Mouse (Mus musculus): ENCODE results near the gene Gprc6a. TPM values are rescaled to one million over a fixed set of nuclear protein-coding genes. Genes with fewer than 3 reads are reported as not detected.

The Gprc6a gene
- total and polyA plus RNA-seq, 2 experiments from 2014 or later: not detected

DNA sequence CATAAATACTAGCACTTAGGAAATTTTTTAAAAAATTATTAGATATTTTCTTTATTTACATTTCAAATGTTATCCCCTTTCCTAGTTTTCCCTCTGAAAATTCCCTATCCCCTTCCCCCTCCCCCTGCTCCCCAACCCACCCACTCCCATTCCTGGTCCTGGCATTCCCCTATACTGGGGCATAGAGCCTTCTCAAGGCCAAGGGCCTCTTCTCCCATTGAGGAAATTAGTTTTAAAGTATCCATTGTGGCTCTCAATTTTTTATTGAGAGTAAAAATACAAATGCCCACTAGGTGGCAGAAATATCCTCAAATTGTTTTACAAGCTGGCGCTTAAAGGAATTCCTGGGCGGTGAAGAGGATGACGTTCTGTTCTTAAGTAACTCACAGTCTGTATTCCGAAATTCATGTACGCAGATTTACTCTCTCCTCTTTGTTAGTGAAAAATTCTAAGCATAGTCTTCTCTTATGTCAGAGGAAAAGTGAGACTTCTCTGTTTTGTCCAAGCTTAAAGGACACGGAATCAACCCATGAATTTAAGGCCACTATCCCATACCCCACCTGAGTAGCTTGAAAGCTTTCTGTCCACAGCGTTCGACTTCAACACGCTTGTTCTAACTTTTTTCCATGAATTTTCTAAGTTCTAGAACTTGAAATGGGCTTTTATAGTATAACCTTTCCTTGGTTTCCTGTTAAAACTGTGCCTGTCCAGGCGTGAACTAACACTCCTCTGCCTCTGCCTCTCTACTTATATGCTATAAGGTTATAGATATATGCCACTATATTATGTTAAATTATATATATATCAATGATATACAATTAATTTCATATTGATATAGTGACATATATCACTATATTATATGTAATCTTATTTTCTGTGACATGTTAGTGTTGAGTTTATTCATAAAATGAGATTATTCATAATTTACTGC lies 36.0 kb downstream of the Gprc6a start:
- Histone ChIP-seq H3K9ac (replicated peaks; ENCODE audit: low read depth, low read length) (no peak overlapping the region), H3K4me3 (ENCODE audit: low read depth, low read length) (no peak overlapping the region), H3K4me2 (ENCODE audit: low read depth, low read length) (no peak overlapping the region), H3K9me3 (replicated peaks; ENCODE audit: control insufficient read depth, low read length) (no peaks in the 10 kb centered on the region), H3K4me1 (ENCODE audit: control insufficient read depth, insufficient read depth) (no peaks in the 10 kb centered on the region), H3K27me3 (ENCODE audit: control insufficient read depth, insufficient read depth, low read length) (no peaks in the 10 kb centered on the region), H3K36me3 (replicated peaks; ENCODE audit: control insufficient read depth, insufficient read depth, low read length) (no peaks in the 10 kb centered on the region), H3K27ac (ENCODE audit: low read depth) (no peak overlapping the region)
- 37% methylated on average over 10 of the region's 10 CpGs for WGBS
- peak; percentile 51 for DNase-seq (ENCODE audit: low spot score)
- ATAC-seq (ENCODE audit: insufficient read depth, low read depth): no peak
- peak; percentile 48 for TF ChIP-seq CTCF (IDR thresholded peaks at IDR 0.05; ENCODE audit: low read depth)
- no peak for TF ChIP-seq EP300 (IDR thresholded peaks at IDR 0.05; ENCODE audit: low read depth)

DNA sequence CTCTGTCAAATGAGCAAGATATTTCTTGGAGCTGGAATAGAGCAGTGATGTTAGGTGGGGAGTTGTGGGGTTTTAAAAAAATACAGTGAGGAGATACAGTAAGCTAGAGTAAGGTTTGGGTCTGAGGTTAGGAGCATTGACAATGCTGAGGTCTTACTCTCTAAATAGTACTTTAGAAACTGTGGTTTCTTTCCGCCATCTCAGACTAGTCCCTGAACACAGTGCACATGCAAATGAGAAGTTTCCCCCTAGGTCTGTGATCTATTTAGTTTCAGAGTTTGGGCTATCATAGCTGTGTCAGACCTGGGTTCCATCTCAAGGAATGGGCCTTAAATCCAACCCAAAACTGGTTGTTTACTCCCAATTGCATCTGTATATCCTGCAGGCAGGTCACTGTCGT lies 39.7 kb downstream of the Gprc6a start:
- ATAC-seq (ENCODE audit: insufficient read depth, low read depth) (no peak), DNase-seq (ENCODE audit: low spot score) (no peak)
- Histone ChIP-seq H3K9me3 (replicated peaks; ENCODE audit: control insufficient read depth, low read length) (no peaks in the 10 kb centered on the region), H3K4me3 (ENCODE audit: low read depth, low read length) (no peak overlapping the region), H3K4me1 (ENCODE audit: control insufficient read depth, insufficient read depth) (no peaks in the 10 kb centered on the region), H3K9ac (replicated peaks; ENCODE audit: low read depth, low read length) (no peak overlapping the region), H3K4me2 (ENCODE audit: low read depth, low read length) (no peak overlapping the region), H3K27ac (ENCODE audit: low read depth) (no peak overlapping the region), H3K36me3 (replicated peaks; ENCODE audit: control insufficient read depth, insufficient read depth, low read length) (no peaks in the 10 kb centered on the region), H3K27me3 (ENCODE audit: control insufficient read depth, insufficient read depth, low read length) (no peaks in the 10 kb centered on the region)
- TF ChIP-seq CTCF (IDR thresholded peaks at IDR 0.05; ENCODE audit: low read depth): no peak
- TF ChIP-seq EP300 (IDR thresholded peaks at IDR 0.05; ENCODE audit: low read depth): no peak
- 83% methylated on average over 2 of the region's 2 CpGs for WGBS

DNA sequence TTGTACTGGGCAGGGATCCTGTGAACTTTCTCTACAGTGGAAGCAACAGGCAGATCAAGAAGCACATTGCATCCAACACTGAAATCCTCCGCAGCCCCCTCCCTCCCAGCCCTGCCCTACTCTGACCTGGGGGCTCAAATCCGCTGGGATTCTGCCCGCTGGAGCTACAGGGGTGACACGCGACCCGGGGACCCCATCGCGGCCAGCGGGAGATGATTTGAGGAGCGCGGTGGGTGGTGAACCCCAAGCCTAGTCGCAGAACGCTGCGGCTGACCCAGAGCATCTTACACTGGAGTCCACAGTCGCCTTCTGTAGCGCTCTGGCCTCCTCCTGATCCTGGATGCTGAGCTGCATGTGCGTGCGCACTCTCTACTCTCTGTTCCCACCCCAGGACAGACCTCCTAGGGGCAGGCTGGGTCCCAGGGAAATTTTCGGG lies 41.1 kb downstream of the Gprc6a start, which contains the start of gene Fam162b:
TSS of gene Fam162b (minus strand) at position 379 of the 436 bp plus-strand sequence.
- no peak for ATAC-seq (ENCODE audit: insufficient read depth, low read depth)
- TF ChIP-seq EP300 (IDR thresholded peaks at IDR 0.05; ENCODE audit: low read depth): no peak
- TF ChIP-seq CTCF (IDR thresholded peaks at IDR 0.05; ENCODE audit: low read depth): no peak
- WGBS: 3% methylated on average over 19 of the region's 19 CpGs
- Histone ChIP-seq H3K9me3 (replicated peaks; ENCODE audit: control insufficient read depth, low read length) (no peaks in the 10 kb centered on the region), H3K27ac (ENCODE audit: low read depth) (no peak within 1 kb of the TSS), H3K9ac (replicated peaks; ENCODE audit: low read depth, low read length) (no peak within 1 kb of the TSS), H3K4me3 (ENCODE audit: low read depth, low read length) (peak within 1 kb of the TSS; percentile 21), H3K36me3 (replicated peaks; ENCODE audit: control insufficient read depth, insufficient read depth, low read length) (no peaks in the 10 kb centered on the region), H3K27me3 (ENCODE audit: control insufficient read depth, insufficient read depth, low read length) (no peaks in the 10 kb centered on the region), H3K4me2 (ENCODE audit: low read depth, low read length) (peak within 1 kb of the TSS; percentile 58), H3K4me1 (ENCODE audit: control insufficient read depth, insufficient read depth) (no peaks in the 10 kb centered on the region)
- no peak for DNase-seq (ENCODE audit: low spot score)

DNA sequence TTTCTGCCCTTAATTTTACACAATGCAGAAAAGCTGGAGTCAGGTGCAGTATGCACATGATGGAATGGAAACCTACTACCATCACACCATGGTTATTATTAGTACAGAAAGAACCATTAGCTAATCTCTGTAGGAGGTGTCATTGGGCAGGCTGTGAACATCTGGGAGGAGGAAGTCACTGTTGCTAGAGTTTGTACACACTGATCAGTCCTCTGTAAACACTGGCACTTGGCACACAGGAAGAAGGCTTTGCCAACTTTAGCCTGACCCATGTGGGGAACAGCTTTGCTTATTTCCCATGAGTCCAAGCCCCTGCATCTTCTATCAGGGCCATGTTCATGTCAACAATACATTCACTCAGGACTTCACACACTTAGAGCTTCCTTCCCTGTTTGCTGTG lies 46.3 kb downstream of the Gprc6a start:
- no peak overlapping the region for H3K4me2 ChIP-seq (ENCODE audit: low read depth, low read length)
- TF ChIP-seq CTCF (IDR thresholded peaks at IDR 0.05; ENCODE audit: low read depth) (no peak), EP300 (IDR thresholded peaks at IDR 0.05; ENCODE audit: low read depth) (no peak)
- no peaks in the 10 kb centered on the region for H3K4me1 ChIP-seq (ENCODE audit: control insufficient read depth, insufficient read depth)
- H3K36me3 ChIP-seq (replicated peaks; ENCODE audit: control insufficient read depth, insufficient read depth, low read length): no peaks in the 10 kb centered on the region
- no peaks in the 10 kb centered on the region for H3K9me3 ChIP-seq (replicated peaks; ENCODE audit: control insufficient read depth, low read length)
- no peaks in the 10 kb centered on the region for H3K27me3 ChIP-seq (ENCODE audit: control insufficient read depth, insufficient read depth, low read length)
- ATAC-seq (ENCODE audit: insufficient read depth, low read depth): peak; percentile 51; the same call in 1 of the 2 replicates
- H3K27ac ChIP-seq (ENCODE audit: low read depth): no peak overlapping the region
- no peak overlapping the region for H3K9ac ChIP-seq (replicated peaks; ENCODE audit: low read depth, low read length)
- no peak overlapping the region for H3K4me3 ChIP-seq (ENCODE audit: low read depth, low read length)
- no peak for DNase-seq (ENCODE audit: low spot score)

- DNase-seq (ENCODE audit: low spot score) (no peak), ATAC-seq (ENCODE audit: insufficient read depth, low read depth) (no peak)
- WGBS: 52% methylated on average over 1 of the region's 1 CpGs
- no peaks in the 10 kb centered on the region for H3K4me1 ChIP-seq (ENCODE audit: control insufficient read depth, insufficient read depth)
- no peak overlapping the region for H3K4me2 ChIP-seq (ENCODE audit: low read depth, low read length)
- H3K27ac ChIP-seq (ENCODE audit: low read depth): no peak overlapping the region
- no peaks in the 10 kb centered on the region for H3K9me3 ChIP-seq (replicated peaks; ENCODE audit: control insufficient read depth, low read length)
- TF ChIP-seq EP300 (IDR thresholded peaks at IDR 0.05; ENCODE audit: low read depth) (no peak), CTCF (IDR thresholded peaks at IDR 0.05; ENCODE audit: low read depth) (no peak)
- H3K36me3 ChIP-seq (replicated peaks; ENCODE audit: control insufficient read depth, insufficient read depth, low read length): no peaks in the 10 kb centered on the region
- no peak overlapping the region for H3K9ac ChIP-seq (replicated peaks; ENCODE audit: low read depth, low read length)
- H3K4me3 ChIP-seq (ENCODE audit: low read depth, low read length): no peak overlapping the region
- no peaks in the 10 kb centered on the region for H3K27me3 ChIP-seq (ENCODE audit: control insufficient read depth, insufficient read depth, low read length)
These were observed 46.9 kb downstream of the Gprc6a start for GRCm38 (mm10) chr10:51584378-51584777.

Data from heart, postnatal 0 days (tissue).